Mouse (Mus musculus): Measurements from ENCODE around the gene Pard3b. TPM values are rescaled to one million over a fixed set of nuclear protein-coding genes. Genes with fewer than 3 reads are reported as not detected.

Pard3b gene
- polyA plus RNA-seq, 1 experiment: 5.7 TPM

DNA sequence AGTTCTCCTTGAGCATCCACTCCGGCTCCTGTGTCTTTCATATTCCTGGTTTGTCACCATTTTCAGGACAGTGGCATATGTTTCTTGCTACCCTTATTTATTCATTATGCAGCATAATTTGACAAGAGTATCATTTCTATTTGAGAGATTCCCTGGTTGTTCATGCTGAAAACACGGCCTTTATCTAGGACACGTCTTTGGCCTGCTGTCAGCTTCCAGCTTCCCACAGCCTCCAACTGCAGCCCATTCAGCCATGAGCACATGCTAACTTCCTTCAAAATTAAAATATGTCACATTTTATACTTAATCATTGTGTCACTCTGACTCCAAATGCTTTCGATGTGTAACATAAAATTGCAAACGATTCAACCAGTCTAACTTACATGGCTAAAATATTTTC lies 596.5 kb downstream of the Pard3b start:
- Histone ChIP-seq H3K4me1 (ENCODE audit: control insufficient read depth, insufficient read depth, low read length) (no peaks in the 10 kb centered on the region), H3K4me3 (replicated peaks; ENCODE audit: extremely low read depth, low read depth, low read length) (no peak overlapping the region)
- TF ChIP-seq POLR2A (IDR thresholded peaks at IDR 0.05; ENCODE audit: borderline replicate concordance, extremely low read depth, low read depth, low read length): no peak
- TF ChIP-seq CTCF (IDR thresholded peaks at IDR 0.05; ENCODE audit: insufficient read depth, low read length): no peak
- 88% methylated on average over 5 of the region's 5 CpGs for WGBS
- DNase-seq: no peak

DNA sequence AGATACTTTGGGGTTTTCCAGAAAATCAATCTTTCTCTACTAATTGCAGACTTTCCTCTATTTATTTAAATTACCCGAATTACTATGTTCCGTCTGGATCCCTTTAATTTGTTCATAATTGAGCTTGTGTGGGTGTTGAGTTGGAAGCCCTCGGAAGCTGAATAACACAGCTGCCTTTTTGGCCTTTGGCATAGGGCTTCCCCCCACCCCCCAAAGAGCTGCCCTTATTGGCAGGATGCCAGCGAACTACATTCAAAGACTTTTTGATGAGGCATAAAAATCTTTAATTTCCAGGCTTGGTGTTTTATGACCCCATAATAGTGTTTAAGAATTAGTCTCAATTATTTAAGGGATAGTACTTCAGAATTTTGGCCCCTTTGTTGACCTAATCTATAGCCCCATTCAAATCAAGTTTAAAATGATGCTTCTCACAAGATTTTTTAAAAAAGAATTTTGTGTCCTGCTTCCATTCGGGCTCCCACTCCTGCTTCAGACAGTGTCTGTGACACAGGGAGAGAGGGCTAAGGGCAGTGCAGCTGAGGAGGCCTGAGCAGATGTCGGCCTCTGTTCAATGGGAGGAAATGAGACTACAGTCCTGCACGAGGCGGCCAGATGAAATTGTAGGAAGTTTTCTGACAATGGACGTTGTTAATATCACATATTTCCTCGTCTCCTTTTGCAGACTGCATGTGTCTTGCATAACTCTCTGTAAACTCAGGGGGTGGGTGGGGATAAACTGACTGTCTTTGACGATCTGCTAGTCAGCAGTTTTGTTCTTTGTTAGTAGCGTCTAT lies 605.8 kb downstream of the Pard3b start:
- no peak for DNase-seq
- WGBS: 35% methylated on average over 12 of the region's 12 CpGs
- Histone ChIP-seq H3K4me3 (replicated peaks; ENCODE audit: extremely low read depth, low read depth, low read length) (no peak overlapping the region), H3K4me1 (ENCODE audit: control insufficient read depth, insufficient read depth, low read length) (0 out of 2 replicates have a peak, but pooled peaks cover 3% of the 10 kb centered on the region)
- no peak for TF ChIP-seq POLR2A (IDR thresholded peaks at IDR 0.05; ENCODE audit: borderline replicate concordance, extremely low read depth, low read depth, low read length)

GRCm38 (mm10) chr1:62252432-62252831 lies 613.8 kb downstream of the Pard3b start:
- no peak for TF ChIP-seq CTCF (IDR thresholded peaks at IDR 0.05; ENCODE audit: insufficient read depth, low read length)
- Histone ChIP-seq H3K4me1 (ENCODE audit: control insufficient read depth, insufficient read depth, low read length) (no peaks in the 10 kb centered on the region), H3K4me3 (replicated peaks; ENCODE audit: extremely low read depth, low read depth, low read length) (no peak overlapping the region)
- 73% methylated on average over 1 of the region's 1 CpGs for WGBS
- DNase-seq: no peak

GRCm38 (mm10) chr1:62254316-62254715 lies 615.7 kb downstream of the Pard3b start:
- H3K4me1 ChIP-seq (ENCODE audit: control insufficient read depth, insufficient read depth, low read length): no peaks in the 10 kb centered on the region
- no peak overlapping the region for H3K4me3 ChIP-seq (replicated peaks; ENCODE audit: extremely low read depth, low read depth, low read length)
- no peak for DNase-seq
- TF ChIP-seq CTCF (IDR thresholded peaks at IDR 0.05; ENCODE audit: insufficient read depth, low read length): no peak
- no peak for TF ChIP-seq POLR2A (IDR thresholded peaks at IDR 0.05; ENCODE audit: borderline replicate concordance, extremely low read depth, low read depth, low read length)
- WGBS: 69% methylated on average over 4 of the region's 4 CpGs

DNA sequence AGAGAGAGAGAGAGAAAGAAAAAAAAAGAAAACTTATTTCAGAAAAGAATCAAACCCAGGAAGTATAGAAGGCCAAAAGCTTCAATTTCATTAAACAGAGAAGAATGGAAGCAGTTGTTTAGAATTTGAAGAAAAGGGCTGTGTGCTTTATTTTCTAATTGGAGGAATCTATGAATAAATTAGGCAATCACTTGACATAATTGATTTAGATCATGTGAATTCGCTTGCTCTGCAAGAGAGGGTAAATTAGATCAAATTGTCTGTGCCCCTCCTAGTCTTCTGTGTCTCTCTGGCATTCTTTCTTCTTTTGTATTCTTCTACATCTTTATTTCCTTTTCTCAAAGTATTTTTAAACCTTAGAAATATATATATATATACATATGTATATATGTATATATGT lies 616.3 kb downstream of the Pard3b start:
- TF ChIP-seq CTCF (IDR thresholded peaks at IDR 0.05; ENCODE audit: insufficient read depth, low read length) (no peak), POLR2A (IDR thresholded peaks at IDR 0.05; ENCODE audit: borderline replicate concordance, extremely low read depth, low read depth, low read length) (no peak)
- WGBS: 90% methylated on average over 1 of the region's 1 CpGs
- Histone ChIP-seq H3K4me1 (ENCODE audit: control insufficient read depth, insufficient read depth, low read length) (no peaks in the 10 kb centered on the region), H3K4me3 (replicated peaks; ENCODE audit: extremely low read depth, low read depth, low read length) (no peak overlapping the region)
- DNase-seq: no peak

DNA sequence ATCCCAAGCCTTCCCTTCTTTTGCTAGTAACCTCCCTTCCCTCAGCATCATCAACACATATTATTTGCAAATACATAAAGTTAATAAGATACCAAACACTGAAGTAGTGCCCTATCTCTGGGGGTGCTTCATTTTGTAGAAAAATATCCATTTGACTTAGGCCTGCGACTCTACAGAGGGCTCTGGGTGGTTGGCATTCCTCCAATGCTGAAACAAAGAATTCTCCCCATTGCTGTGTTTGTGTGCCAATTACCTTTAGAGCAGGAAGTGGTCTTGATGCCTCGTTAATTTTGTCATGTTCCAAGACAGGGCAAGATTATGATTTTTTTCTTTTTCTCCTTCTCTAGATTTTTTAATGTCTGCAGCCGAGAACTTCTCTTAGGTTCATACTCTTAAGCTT lies 637.8 kb downstream of the Pard3b start:
- no peak for DNase-seq
- Histone ChIP-seq H3K4me1 (ENCODE audit: control insufficient read depth, insufficient read depth, low read length) (no peaks in the 10 kb centered on the region), H3K4me3 (replicated peaks; ENCODE audit: extremely low read depth, low read depth, low read length) (no peak overlapping the region)
- TF ChIP-seq CTCF (IDR thresholded peaks at IDR 0.05; ENCODE audit: insufficient read depth, low read length) (no peak), POLR2A (IDR thresholded peaks at IDR 0.05; ENCODE audit: borderline replicate concordance, extremely low read depth, low read depth, low read length) (no peak)
- WGBS: 55% methylated on average over 3 of the region's 3 CpGs

DNA sequence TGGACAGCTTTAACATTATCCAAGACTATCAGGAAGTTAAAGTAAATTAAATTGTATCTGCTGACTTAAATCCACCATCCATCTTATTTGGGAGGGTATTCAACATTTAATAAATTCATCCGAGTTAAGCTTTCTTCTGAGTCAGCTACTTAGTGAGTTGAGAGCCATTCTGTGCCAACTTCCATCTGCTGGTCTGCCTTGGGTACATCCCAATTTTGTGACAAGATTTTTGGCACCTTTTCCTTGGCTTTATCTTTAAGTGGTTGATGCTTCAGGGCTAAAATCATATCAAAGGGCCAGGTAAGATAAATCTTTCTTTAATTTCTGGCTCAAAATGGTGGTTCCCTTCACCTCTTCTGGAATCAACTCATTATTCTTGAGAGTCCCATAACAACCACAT lies 640.0 kb downstream of the Pard3b start:
- H3K4me3 ChIP-seq (replicated peaks; ENCODE audit: extremely low read depth, low read depth, low read length): no peak overlapping the region
- 54% methylated on average over 1 of the region's 1 CpGs for WGBS

DNA sequence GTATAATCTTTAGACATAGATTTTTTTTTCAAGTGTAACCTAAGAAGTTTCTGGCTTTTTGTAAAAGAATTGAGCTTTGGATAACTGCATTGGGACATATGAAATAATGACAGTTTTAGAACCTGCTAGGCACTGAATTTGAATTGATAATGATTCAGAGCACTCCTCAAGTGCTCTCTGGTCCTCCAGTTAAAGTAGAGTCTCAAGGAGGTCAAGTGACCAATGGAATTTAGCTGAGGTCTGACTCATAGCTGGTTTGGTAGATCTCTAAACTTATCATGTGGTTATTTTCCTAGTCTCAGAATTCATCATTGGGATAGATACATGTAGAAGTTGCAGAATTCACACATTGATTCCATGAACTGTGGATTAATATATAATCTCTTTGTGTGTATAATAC lies 642.0 kb downstream of the Pard3b start:
- no peak for DNase-seq
- no peaks in the 10 kb centered on the region for H3K4me1 ChIP-seq (ENCODE audit: control insufficient read depth, insufficient read depth, low read length)
- no peak overlapping the region for H3K4me3 ChIP-seq (replicated peaks; ENCODE audit: extremely low read depth, low read depth, low read length)
- TF ChIP-seq CTCF (IDR thresholded peaks at IDR 0.05; ENCODE audit: insufficient read depth, low read length): no peak
- no peak for TF ChIP-seq POLR2A (IDR thresholded peaks at IDR 0.05; ENCODE audit: borderline replicate concordance, extremely low read depth, low read depth, low read length)

More for the DNA sequence above, 640.0 kb downstream of the Pard3b start:
- DNase-seq: no peak
- TF ChIP-seq POLR2A (IDR thresholded peaks at IDR 0.05; ENCODE audit: borderline replicate concordance, extremely low read depth, low read depth, low read length) (no peak), CTCF (IDR thresholded peaks at IDR 0.05; ENCODE audit: insufficient read depth, low read length) (no peak)
- H3K4me1 ChIP-seq (ENCODE audit: control insufficient read depth, insufficient read depth, low read length): no peaks in the 10 kb centered on the region

DNA sequence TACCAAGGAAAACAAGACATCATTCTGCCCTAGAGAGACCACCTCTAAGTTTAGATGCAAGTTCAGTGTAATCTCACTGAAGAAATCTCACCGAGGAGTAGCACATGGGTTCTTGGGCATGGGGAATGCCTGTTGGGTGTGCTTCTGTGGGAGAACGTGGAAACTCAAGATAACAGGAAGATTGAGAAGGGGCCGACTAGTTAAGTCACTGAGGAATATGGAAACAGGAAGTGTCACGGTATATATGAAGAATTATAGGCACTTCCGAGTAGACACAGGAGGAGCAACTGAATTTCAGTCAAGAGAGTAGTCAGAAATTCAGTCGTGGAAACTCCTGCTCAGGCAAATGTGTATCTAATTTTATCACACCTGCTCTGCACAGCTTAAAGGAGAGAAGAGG lies 644.2 kb downstream of the Pard3b start:
- no peak for DNase-seq
- no peak for TF ChIP-seq CTCF (IDR thresholded peaks at IDR 0.05; ENCODE audit: insufficient read depth, low read length)
- TF ChIP-seq POLR2A (IDR thresholded peaks at IDR 0.05; ENCODE audit: borderline replicate concordance, extremely low read depth, low read depth, low read length): no peak
- Histone ChIP-seq H3K4me3 (replicated peaks; ENCODE audit: extremely low read depth, low read depth, low read length) (no peak overlapping the region), H3K4me1 (ENCODE audit: control insufficient read depth, insufficient read depth, low read length) (no peaks in the 10 kb centered on the region)
- WGBS: 38% methylated on average over 6 of the region's 6 CpGs

DNA sequence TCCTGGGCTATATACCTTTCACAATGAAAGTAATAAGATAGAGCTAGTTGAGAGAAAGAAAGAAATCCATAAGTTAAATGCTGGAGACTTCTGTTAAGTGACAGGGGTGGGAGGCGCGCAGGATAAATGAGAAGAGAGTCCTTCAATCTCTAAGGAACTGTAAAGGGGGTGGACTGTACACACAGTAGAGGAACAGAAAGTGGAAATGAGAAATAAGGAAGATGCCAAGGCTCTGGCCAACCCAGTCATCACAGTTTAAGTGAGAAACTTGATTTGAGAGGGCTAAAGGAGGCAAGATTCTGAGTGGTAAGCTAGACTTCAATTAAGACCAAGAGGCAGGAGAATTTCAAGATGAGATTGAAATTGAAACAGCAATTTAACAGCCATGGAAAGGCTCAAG lies 645.0 kb downstream of the Pard3b start:
- no peak for DNase-seq
- H3K4me3 ChIP-seq (replicated peaks; ENCODE audit: extremely low read depth, low read depth, low read length): no peak overlapping the region
- TF ChIP-seq CTCF (IDR thresholded peaks at IDR 0.05; ENCODE audit: insufficient read depth, low read length) (no peak), POLR2A (IDR thresholded peaks at IDR 0.05; ENCODE audit: borderline replicate concordance, extremely low read depth, low read depth, low read length) (no peak)
- no peaks in the 10 kb centered on the region for H3K4me1 ChIP-seq (ENCODE audit: control insufficient read depth, insufficient read depth, low read length)
- 93% methylated on average over 2 of the region's 2 CpGs for WGBS
